Mouse (Mus musculus): ENCODE measurements around the gene Ank2. TPM values are rescaled to one million over a fixed set of nuclear protein-coding genes. Genes with fewer than 3 reads are reported as not detected.

Ank2 gene
- polyA plus RNA-seq, 1 experiment from 2014 or later = 5.1 TPM

DNA sequence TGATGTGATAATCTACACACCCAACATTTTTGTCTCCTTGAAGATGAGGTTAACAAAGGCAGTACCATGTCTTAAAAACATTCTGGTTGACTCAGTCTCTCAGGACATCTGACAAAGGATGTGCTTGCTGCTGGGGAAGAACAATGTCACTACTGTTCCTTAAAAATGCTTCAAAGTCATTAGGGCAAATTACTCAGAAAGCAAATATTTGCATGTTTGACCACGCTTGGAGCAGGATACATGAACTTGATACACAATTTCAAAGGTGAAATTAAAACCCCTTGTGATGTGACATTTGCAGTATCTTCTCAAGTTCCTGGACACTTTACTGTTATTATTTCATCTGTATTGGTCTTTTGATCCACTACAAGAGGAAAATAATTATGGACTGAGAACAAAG, 371.5 kb downstream of the Ank2 start:
- H3K4me2 ChIP-seq (ENCODE audit: low read depth, low read length) = no peak overlapping the region

DNA sequence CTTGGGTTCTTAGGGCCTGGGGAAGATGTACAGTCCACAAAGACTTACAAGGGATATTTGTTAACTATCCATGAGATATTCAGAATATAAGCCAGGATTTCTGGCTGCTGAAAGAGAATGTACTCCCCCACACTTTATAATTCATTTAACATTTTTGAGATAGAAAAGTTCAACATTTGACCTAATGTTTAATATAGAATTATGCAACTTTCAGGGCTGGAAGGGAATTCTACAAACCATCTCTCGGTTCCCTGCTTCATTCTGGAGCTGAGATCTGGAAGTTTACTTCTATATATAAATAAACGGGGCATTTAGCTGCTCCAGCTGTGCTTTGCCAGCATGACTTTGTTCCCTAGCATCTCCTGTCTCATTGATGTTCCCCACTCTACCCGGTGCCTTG, 372.9 kb downstream of the Ank2 start:
- H3K4me3 ChIP-seq (ENCODE audit: low read depth, low read length) = no peak overlapping the region

More for the DNA sequence above, 371.5 kb downstream of the Ank2 start:
- WGBS (ENCODE audit: insufficient replicate concordance) = 46% methylated on average over 1 of the region's 1 CpGs
- no peak for TF ChIP-seq CTCF (IDR thresholded peaks at IDR 0.05; ENCODE audit: low read depth)
- no peak for TF ChIP-seq EP300 (IDR thresholded peaks at IDR 0.05; ENCODE audit: low read depth)
- no peak for ATAC-seq
- H3K4me3 ChIP-seq (ENCODE audit: low read depth, low read length) = no peak overlapping the region
- peaks cover 2% of the 10 kb centered on the region; the same call in 1 of the 2 replicates for H3K4me1 ChIP-seq (ENCODE audit: insufficient read depth)
- peak overlapping the region; percentile 61; the same call in 1 of the 2 replicates for H3K27ac ChIP-seq (ENCODE audit: low read depth)
- H3K9ac ChIP-seq (replicated peaks) = no peak overlapping the region
- no peaks in the 10 kb centered on the region for H3K27me3 ChIP-seq (ENCODE audit: insufficient read depth, low read length)
- no peak for DNase-seq
- H3K9me3 ChIP-seq (ENCODE audit: low read length) = no peaks in the 10 kb centered on the region
- H3K36me3 ChIP-seq (replicated peaks; ENCODE audit: insufficient read depth, low read length) = no peaks in the 10 kb centered on the region

DNA sequence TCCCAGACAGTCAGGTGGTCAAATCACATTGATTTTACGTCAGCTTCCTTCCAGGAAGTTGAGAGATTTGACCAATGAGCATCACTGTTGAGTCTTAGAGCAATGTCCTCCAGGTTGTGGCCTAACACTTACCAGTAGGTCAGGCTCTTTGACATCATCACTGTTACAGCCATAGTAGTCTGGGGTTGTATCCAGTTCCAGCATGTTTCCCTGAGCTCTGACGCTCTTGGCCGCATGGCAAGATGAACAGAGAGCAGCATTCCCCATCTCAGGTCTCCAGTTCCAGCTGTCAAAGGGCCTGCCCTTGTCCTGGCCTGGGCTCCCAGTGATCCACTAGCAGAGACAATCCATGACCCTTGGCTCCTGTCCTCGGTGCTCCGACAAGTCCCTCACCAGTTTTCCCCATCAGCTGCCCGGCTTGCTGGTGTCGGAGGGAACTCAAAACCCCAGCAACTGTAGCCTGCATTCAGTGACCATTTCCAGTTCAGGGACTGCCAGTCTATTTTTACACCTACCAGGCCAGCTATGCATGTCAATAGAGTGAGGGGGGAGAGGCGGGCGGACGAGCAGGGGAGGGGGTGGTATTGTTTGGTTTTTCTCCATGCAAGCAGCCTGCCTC, 374.7 kb downstream of the Ank2 start:
- WGBS (ENCODE audit: insufficient replicate concordance) = 53% methylated on average over 10 of the region's 10 CpGs
- ATAC-seq (peak; percentile 83), DNase-seq (peak; percentile 25)
- Histone ChIP-seq H3K9me3 (ENCODE audit: low read length) (no peaks in the 10 kb centered on the region), H3K36me3 (replicated peaks; ENCODE audit: insufficient read depth, low read length) (no peaks in the 10 kb centered on the region), H3K9ac (replicated peaks) (0 out of 2 replicates have a peak overlapping the region, but pooled peaks have one; percentile 34), H3K4me1 (ENCODE audit: insufficient read depth) (no peaks in the 10 kb centered on the region; the same call in 1 of the 2 replicates), H3K4me2 (ENCODE audit: low read depth, low read length) (peak overlapping the region; percentile 52), H3K27me3 (ENCODE audit: insufficient read depth, low read length) (no peaks in the 10 kb centered on the region), H3K27ac (ENCODE audit: low read depth) (peak overlapping the region; percentile 95), H3K4me3 (ENCODE audit: low read depth, low read length) (no peak overlapping the region)
- TF ChIP-seq EP300 (IDR thresholded peaks at IDR 0.05; ENCODE audit: low read depth) (no peak), CTCF (IDR thresholded peaks at IDR 0.05; ENCODE audit: low read depth) (no peak)

More for the DNA sequence above, 372.9 kb downstream of the Ank2 start:
- Histone ChIP-seq H3K36me3 (replicated peaks; ENCODE audit: insufficient read depth, low read length) (no peaks in the 10 kb centered on the region), H3K9ac (replicated peaks) (no peak overlapping the region), H3K4me2 (ENCODE audit: low read depth, low read length) (no peak overlapping the region), H3K9me3 (ENCODE audit: low read length) (no peaks in the 10 kb centered on the region), H3K4me1 (ENCODE audit: insufficient read depth) (peaks cover 2% of the 10 kb centered on the region; the same call in 1 of the 2 replicates), H3K27me3 (ENCODE audit: insufficient read depth, low read length) (no peaks in the 10 kb centered on the region), H3K27ac (ENCODE audit: low read depth) (0 out of 2 replicates have a peak overlapping the region, but pooled peaks have one; percentile 2)
- no peak for DNase-seq
- TF ChIP-seq CTCF (IDR thresholded peaks at IDR 0.05; ENCODE audit: low read depth) (no peak), EP300 (IDR thresholded peaks at IDR 0.05; ENCODE audit: low read depth) (no peak)
- ATAC-seq = no peak
- WGBS (ENCODE audit: insufficient replicate concordance) = 50% methylated on average over 3 of the region's 3 CpGs

DNA sequence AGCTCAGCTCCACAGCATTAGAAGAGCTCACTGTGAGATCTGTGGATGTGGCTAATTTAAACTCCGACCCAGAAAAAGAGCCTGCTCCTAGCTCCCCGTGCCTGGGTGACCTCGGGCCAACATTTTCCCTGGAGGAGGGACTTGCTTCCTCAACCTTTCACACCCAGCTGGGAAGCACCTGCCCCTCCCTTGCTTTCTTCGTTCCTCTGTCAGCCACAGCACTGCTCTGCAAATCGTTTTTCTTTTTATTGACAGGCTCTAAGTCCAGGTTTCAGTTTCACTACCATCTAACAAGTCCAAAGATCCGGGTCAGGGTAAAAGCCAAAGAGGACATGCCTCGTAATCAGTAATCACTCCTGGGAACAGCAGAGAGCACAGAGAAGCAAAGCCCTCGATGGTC, 375.8 kb downstream of the Ank2 start:
- Histone ChIP-seq H3K4me3 (ENCODE audit: low read depth, low read length) (peak overlapping the region; percentile 8; the same call in 1 of the 2 replicates), H3K27ac (ENCODE audit: low read depth) (peak overlapping the region; percentile 95), H3K9me3 (ENCODE audit: low read length) (no peaks in the 10 kb centered on the region), H3K36me3 (replicated peaks; ENCODE audit: insufficient read depth, low read length) (no peaks in the 10 kb centered on the region), H3K27me3 (ENCODE audit: insufficient read depth, low read length) (no peaks in the 10 kb centered on the region), H3K9ac (replicated peaks) (peak overlapping the region; percentile 1; the same call in 1 of the 2 replicates), H3K4me2 (ENCODE audit: low read depth, low read length) (peak overlapping the region; percentile 52), H3K4me1 (ENCODE audit: insufficient read depth) (no peaks in the 10 kb centered on the region; the same call in 1 of the 2 replicates)
- WGBS (ENCODE audit: insufficient replicate concordance) = 39% methylated on average over 8 of the region's 8 CpGs
- peak; percentile 52 for DNase-seq
- TF ChIP-seq CTCF (IDR thresholded peaks at IDR 0.05; ENCODE audit: low read depth) (no peak), EP300 (IDR thresholded peaks at IDR 0.05; ENCODE audit: low read depth) (peak; percentile 67)
- ATAC-seq = peak; percentile 83

DNA sequence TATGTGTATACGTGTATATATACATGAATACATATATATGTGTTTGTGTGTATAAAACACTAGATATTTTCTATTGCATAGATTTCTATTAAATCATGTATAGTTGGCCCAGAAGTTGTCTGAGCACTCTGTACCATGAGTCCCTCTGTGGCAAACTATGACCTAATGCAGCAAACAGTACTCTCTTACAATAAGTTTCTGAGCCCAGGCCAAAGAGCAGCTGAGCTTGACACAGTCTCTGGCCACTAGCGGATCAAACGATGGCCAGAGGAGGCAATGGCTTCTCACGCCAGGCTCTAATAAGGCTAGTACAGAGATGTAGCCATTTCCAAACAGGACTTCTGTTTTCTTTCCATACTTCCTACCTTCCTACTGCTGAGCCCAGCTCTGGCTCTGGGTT, 380.4 kb downstream of the Ank2 start:
- Histone ChIP-seq H3K36me3 (replicated peaks; ENCODE audit: insufficient read depth, low read length) (no peaks in the 10 kb centered on the region), H3K27ac (ENCODE audit: low read depth) (0 out of 2 replicates have a peak overlapping the region, but pooled peaks have one; percentile 18), H3K9me3 (ENCODE audit: low read length) (no peaks in the 10 kb centered on the region), H3K27me3 (ENCODE audit: insufficient read depth, low read length) (no peaks in the 10 kb centered on the region), H3K4me1 (ENCODE audit: insufficient read depth) (no peaks in the 10 kb centered on the region), H3K4me3 (ENCODE audit: low read depth, low read length) (no peak overlapping the region), H3K9ac (replicated peaks) (no peak overlapping the region), H3K4me2 (ENCODE audit: low read depth, low read length) (no peak overlapping the region)
- ATAC-seq (peak; percentile 64), DNase-seq (peak; percentile 20)
- no peak for TF ChIP-seq CTCF (IDR thresholded peaks at IDR 0.05; ENCODE audit: low read depth)
- TF ChIP-seq EP300 (IDR thresholded peaks at IDR 0.05; ENCODE audit: low read depth) = no peak
- WGBS (ENCODE audit: insufficient replicate concordance) = 62% methylated on average over 4 of the region's 4 CpGs

DNA sequence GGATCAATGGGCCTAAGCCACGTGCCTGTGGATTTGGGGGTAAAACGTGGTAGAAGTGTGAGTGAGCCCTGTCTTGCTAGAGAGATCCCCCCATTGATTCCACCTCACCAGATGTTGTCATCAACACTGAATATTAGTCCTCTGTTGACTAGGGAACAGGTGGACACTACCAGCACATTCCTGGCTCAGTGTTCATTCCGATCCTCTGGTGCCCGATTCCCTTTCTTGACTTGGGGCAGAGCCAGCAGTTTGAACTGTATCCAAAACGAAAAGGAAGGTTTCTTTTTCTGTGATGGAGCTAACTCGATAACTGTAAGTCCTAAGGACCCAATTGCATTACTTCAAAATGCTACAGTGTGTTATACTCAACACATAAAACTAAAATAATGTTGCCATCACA, 382.9 kb downstream of the Ank2 start:
- no peak overlapping the region for H3K9ac ChIP-seq (replicated peaks)
- H3K4me1 ChIP-seq (ENCODE audit: insufficient read depth) = no peaks in the 10 kb centered on the region
- H3K4me2 ChIP-seq (ENCODE audit: low read depth, low read length) = no peak overlapping the region
- 72% methylated on average over 6 of the region's 6 CpGs for WGBS (ENCODE audit: insufficient replicate concordance)
- TF ChIP-seq CTCF (IDR thresholded peaks at IDR 0.05; ENCODE audit: low read depth) = no peak
- TF ChIP-seq EP300 (IDR thresholded peaks at IDR 0.05; ENCODE audit: low read depth) = no peak
- H3K36me3 ChIP-seq (replicated peaks; ENCODE audit: insufficient read depth, low read length) = no peaks in the 10 kb centered on the region
- H3K9me3 ChIP-seq (ENCODE audit: low read length) = no peaks in the 10 kb centered on the region
- no peak overlapping the region for H3K4me3 ChIP-seq (ENCODE audit: low read depth, low read length)
- no peaks in the 10 kb centered on the region for H3K27me3 ChIP-seq (ENCODE audit: insufficient read depth, low read length)
- no peak for ATAC-seq
- no peak overlapping the region for H3K27ac ChIP-seq (ENCODE audit: low read depth)
- no peak for DNase-seq

Data from liver, postnatal 0 days (tissue).